Mouse (Mus musculus): ENCODE results near the gene Foxd1.

Gene Foxd1

DNA sequence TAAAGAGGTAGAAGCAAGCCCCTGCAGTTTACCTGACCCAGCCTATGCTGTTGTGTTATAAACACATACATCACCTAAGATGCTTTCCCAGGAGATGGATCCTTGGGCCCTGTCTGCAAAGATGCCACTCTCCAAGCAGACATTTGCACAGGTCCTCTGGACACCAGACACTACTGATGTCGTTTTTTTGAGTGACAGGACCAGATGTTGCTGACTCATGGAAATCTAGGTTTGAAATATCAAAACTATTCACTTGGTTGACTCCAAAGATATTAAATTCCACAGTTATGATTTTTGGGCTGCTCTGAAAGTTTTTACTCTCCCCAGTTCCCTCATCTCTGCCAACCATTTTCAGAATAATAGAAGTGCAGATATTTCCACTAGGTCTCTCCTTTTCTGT lies 35.0 kb downstream of the Foxd1 start:
- no peak for DNase-seq (ENCODE audit: low spot score in 2 of 2)

DNA sequence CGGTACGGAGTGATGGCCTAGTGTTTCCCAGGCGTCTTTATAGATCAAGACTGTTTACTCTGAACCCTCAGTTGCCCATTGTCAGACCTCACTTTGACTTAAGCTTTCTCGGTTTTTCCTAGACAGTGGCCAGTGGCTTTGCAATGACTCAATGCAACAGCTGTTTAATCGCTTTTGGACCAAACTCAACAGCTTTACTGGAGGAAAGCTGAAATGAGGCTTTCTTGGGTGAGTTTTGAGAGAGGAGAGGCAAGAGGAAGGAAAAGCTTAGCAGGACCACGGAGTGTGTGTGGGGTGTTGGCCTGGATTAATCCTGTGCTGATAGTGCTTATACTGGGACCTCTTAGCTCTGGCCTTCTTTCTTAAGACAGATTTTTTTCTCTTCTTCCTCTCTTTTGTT lies 36.3 kb downstream of the Foxd1 start:
- DNase-seq (ENCODE audit: low spot score in 2 of 2): no peak

- no peak for DNase-seq (ENCODE audit: low spot score in 2 of 2)
Observed at GRCm38 (mm10) chr13:98390771-98391634, 37.0 kb downstream of the Foxd1 start.

- no peak for DNase-seq (ENCODE audit: low spot score in 2 of 2)
Observed at GRCm38 (mm10) chr13:98391635-98391990, 37.6 kb downstream of the Foxd1 start.

DNA sequence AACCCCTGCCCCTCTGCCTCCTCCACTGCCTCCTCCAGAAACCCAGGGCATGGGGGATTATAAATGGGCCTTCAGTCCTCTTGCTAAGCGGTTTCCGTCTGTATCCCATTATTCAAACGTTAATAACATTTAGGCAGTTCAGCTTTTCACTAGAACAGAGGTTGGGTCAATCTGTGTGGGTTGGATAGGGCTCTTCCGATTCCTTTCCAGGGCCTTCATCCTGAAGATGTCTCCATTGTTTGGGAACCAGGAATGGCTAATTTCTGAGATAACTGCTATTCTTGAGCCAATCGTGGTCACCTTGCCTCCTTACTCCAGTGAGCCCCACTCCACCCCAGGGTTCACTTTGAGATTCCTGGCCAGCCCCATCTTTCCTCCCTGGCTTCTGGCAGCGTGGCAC lies 38.0 kb downstream of the Foxd1 start:
- no peak for DNase-seq (ENCODE audit: low spot score in 2 of 2)

DNA sequence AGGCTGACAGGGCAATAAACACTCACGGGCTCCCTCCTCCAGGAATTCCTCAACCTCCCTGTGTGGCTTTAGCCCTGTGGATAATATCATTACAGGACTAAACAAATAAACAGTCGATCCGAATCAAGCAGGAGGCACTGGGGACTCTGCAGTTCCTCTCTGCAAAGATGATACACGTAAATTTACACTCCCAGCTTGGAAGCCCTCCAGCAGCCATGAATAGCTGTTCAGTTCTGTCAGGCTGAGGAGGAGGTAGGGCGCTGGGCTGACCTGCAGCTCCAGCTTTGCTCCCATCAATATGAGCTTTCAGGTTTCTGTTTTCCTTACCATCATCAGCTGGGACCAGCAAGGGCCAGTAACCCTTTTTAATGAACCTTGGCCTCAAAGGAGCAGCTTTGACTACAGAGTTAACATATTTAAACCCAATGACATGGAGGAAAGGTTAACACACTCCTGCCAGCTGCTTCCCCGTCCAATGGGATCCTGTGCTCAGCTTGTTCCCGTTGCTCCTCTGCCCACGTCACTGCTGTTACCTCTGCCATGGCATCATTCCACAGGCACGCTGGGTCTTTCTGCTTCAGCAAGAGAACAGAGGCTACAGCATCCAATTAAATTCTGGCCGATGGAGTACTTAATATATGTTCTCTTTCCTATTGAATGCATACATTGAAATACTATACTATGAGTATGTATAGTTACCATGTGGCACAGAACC lies 39.5 kb downstream of the Foxd1 start:
- no peak for DNase-seq (ENCODE audit: low spot score in 2 of 2)

Measured in heart, adult 9 months (tissue).